Mouse (Mus musculus) kidney, adult 2 months (tissue): ENCODE results near the gene Ap3m1.

ENCODE experiments used
- CTCF ChIP-seq: fragments of 200-500 bp; conservative IDR thresholded peaks from 2 replicates; pipeline ENCODE4 v1.5.1; 2011; ENCODE audit warnings: low read depth, mild to moderate bottlenecking, control low read depth, low read length, moderate library complexity, mixed read lengths; ENCODE audit not compliant: insufficient read depth, insufficient read length
- POLR2A ChIP-seq: fragments of 200-500 bp; IDR thresholded peaks from one replicate; pipeline ENCODE4 v1.6.1; 2011; ENCODE audit warnings: low read depth, low read length, control low read depth

GRCm38 (mm10) chr14:20997548-20997947, 54.8 kb downstream of the Ap3m1 start:
- TF ChIP-seq CTCF: no peak
- TF ChIP-seq POLR2A: no peak
